Mouse (Mus musculus): ENCODE data around the gene Fbxo40.
A peak's percentile ranks its signal among the peaks of the same experiment; 100 is the strongest.

Gene Fbxo40

GRCm38 (mm10) chr16:36989999-36990625 lies at the start of gene Fbxo40:
Fbxo40 (minus strand) TSS chr16:36990467.
- no peak for DNase-seq (ENCODE audit: low spot score in 2 of 2)

- no peak for DNase-seq (ENCODE audit: low spot score in 2 of 2)
Measured at GRCm38 (mm10) chr16:37034751-37035150, 44.5 kb upstream of the Fbxo40 start.

GRCm38 (mm10) chr16:37031996-37032395 lies 41.7 kb upstream of the Fbxo40 start:
- DNase-seq (ENCODE audit: low spot score in 2 of 2) = no peak

GRCm38 (mm10) chr16:37027581-37027980 lies 37.3 kb upstream of the Fbxo40 start:
- no peak for DNase-seq (ENCODE audit: low spot score in 2 of 2)

- no peak for DNase-seq (ENCODE audit: low spot score in 2 of 2)
Measured at GRCm38 (mm10) chr16:37012336-37012735, 22.1 kb upstream of the Fbxo40 start.

- DNase-seq (ENCODE audit: low spot score in 2 of 2) = no peak
Measured at GRCm38 (mm10) chr16:37011922-37012289, 21.6 kb upstream of the Fbxo40 start.

- DNase-seq (ENCODE audit: low spot score in 2 of 2) = peak; percentile 84 to 92
Measured at GRCm38 (mm10) chr16:37011061-37011921, 21.0 kb upstream of the Fbxo40 start, which contains the start of gene Polq. Polq (plus strand) TSS chr16:37011786.

- no peak for DNase-seq (ENCODE audit: low spot score in 2 of 2)
Measured at GRCm38 (mm10) chr16:37010370-37010769, 20.1 kb upstream of the Fbxo40 start.

- DNase-seq (ENCODE audit: low spot score in 2 of 2) = no peak
Measured at GRCm38 (mm10) chr16:37009262-37009661, 19.0 kb upstream of the Fbxo40 start.

GRCm38 (mm10) chr16:36999366-36999972 lies 9.2 kb upstream of the Fbxo40 start:
- no peak for DNase-seq (ENCODE audit: low spot score in 2 of 2)

GRCm38 (mm10) chr16:36997650-36998049 lies 7.4 kb upstream of the Fbxo40 start:
- no peak for DNase-seq (ENCODE audit: low spot score in 2 of 2)

GRCm38 (mm10) chr16:36989493-36989892 lies 774 bp downstream of the Fbxo40 start:
- DNase-seq (ENCODE audit: low spot score in 2 of 2) = no peak

GRCm38 (mm10) chr16:36988066-36988465 lies 2.2 kb downstream of the Fbxo40 start:
- DNase-seq (ENCODE audit: low spot score in 2 of 2) = no peak

- no peak for DNase-seq (ENCODE audit: low spot score in 2 of 2)
Measured at GRCm38 (mm10) chr16:36987399-36987798, 2.9 kb downstream of the Fbxo40 start.

- peak in 1 of 2 experiments; percentile 15 for DNase-seq (ENCODE audit: low spot score in 2 of 2)
Measured at GRCm38 (mm10) chr16:36985636-36986042, 4.6 kb downstream of the Fbxo40 start.

- no peak for DNase-seq (ENCODE audit: low spot score in 2 of 2)
Measured at GRCm38 (mm10) chr16:36983796-36984195, 6.5 kb downstream of the Fbxo40 start.

GRCm38 (mm10) chr16:36979127-36979526 lies 11.1 kb downstream of the Fbxo40 start:
- DNase-seq (ENCODE audit: low spot score in 2 of 2) = no peak

- no peak for DNase-seq (ENCODE audit: low spot score in 2 of 2)
Measured at GRCm38 (mm10) chr16:36963415-36963814, 26.9 kb downstream of the Fbxo40 start.

- no peak for DNase-seq (ENCODE audit: low spot score in 2 of 2)
Measured at GRCm38 (mm10) chr16:36955106-36955505, 35.2 kb downstream of the Fbxo40 start.

GRCm38 (mm10) chr16:36951029-36951428 lies 39.2 kb downstream of the Fbxo40 start:
- no peak for DNase-seq (ENCODE audit: low spot score in 2 of 2)

- DNase-seq (ENCODE audit: low spot score in 2 of 2) = no peak
Measured at GRCm38 (mm10) chr16:36949614-36950336, 40.5 kb downstream of the Fbxo40 start.

- DNase-seq (ENCODE audit: low spot score in 2 of 2) = no peak
Measured at GRCm38 (mm10) chr16:36947646-36948197, 42.5 kb downstream of the Fbxo40 start.
